Mouse (Mus musculus) frontal cortex, postnatal 14 days (tissue): Measurements from ENCODE around the gene Ivd.

Source experiments
- DNase-seq, 2 experiments: peaks; one replicate each; pipeline ENCODE4 v3.0.0; 2022; ENCODE audit warnings: low spot score in 2 of 2

The Ivd gene

DNA sequence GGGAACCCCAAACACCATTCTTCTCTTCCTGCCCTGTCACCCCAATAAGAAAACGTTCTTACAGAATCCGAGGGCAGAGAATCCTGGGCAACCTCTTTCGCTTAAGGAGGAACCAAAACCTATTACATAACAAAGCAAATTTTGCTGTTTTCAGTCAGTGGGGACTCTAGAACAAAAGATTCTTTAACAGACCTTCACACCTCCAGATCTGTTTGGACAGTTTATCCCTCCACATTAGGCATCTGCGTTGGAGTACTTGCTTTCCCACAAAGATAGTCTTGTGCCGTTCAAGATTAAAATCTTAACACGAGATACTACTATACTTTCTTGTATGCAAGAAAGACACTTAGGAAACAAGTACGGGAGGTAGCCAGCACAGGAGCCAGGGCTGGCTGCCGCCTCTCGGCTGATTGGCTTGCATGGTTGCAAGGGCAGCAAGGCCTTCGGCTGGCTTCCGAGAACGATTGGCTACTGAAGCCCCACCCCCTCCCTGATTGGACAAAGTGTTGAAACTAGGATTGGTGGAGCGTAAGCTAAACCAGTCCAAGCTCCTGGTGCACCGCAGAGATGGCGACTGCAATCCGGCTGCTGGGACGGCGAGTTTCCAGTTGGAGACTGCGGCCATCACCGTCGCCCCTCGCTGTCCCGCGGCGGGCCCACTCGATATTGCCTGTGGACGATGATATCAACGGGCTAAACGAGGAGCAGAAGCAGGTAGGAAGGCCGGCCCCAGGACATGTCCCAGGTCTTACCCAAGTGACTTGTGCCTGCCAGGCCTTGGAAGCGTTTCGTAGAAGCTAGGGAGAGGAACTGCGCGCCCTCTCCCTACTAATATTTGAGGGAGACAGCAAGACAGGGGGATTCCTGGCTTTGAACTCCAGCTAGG, at the start of gene Ivd:
Ivd (plus strand) TSS at position 501 of the 886 bp plus-strand sequence.
- peak; percentile 90 to 93 for DNase-seq

DNA sequence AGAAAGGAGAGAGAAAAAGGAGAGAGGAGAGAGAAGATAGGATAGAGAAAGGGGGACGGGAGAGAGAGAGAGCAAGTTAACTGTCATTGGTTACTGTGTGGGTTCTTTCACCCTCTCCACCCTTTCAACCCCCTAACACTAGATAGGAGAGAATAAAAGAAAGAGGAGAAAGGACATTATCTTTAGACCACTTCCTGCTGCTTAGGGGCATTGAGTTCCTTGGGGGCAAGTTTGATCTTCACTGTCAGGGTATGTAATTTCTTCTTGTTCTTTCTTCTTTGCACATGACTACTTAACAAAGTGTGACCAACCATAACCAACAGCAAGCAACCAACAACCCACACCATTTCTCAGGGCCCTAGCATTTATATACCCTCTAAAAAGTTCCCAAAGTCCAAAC, 49.0 kb upstream of the Ivd start:
- no peak for DNase-seq

DNA sequence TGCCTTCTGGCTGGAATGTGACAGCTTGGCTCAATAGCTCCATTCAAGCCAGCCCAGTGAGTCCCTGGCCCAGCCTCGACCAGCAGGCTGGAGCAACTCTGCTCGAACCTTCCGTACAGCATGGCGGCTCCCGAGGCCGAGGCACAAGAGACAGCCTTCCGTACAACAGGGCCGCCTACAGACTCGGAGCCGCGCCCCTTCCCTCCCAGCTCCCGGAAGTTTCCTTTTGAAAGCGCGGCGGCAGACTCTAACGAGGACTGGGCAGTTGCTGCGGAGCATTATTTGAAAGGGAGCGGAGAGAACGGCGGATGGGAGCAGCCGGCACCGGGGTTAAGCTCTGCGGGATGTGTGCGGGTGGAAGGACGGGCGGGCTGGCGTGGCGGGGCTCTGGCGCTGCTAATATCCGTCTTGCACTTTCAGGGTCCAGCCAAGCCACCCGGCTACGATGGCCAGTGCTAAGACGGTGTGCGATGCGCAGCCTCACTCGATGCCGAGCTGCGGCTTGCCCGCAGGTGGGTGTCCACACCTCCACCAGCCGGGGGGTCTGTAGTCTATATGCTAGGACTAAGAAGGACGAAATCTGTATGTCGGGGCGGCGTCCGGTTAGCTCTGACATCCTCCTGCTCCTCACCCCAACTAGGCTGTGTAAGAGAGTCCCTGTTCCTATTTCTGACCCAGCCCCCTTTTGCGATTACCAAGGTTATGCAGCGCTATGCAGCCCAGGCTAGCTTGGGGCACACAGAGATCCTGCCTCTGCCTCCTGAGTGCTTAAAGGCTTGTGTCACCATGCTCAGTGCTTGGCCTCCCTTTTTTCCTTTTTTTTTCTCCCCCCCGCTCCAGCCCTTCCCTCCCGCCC, 47.5 kb upstream of the Ivd start, which contains the start of gene Knstrn:
Knstrn (plus strand) TSS at position 23 of the 856 bp plus-strand sequence.
- peak; percentile 57 to 72 for DNase-seq

DNA sequence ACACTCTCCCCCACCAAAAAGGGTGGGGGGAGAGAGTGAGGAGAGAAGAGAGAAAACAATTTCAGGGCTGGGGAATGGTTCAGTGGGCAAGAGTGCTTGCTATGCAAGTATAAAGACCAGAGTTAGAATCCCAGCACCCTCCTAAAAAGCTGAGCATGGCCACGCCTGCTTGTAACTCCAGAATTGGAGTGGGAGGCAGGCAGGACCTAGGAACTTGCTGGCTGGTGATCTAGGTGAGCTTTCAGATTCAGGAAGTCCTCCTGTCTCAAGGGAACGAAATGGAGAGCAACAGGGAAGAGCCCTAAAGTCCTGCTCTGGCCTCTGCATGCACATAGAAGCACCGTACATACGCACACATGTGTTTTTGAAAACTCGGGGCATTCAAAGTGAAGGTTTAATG, 39.0 kb upstream of the Ivd start:
- no peak for DNase-seq

DNA sequence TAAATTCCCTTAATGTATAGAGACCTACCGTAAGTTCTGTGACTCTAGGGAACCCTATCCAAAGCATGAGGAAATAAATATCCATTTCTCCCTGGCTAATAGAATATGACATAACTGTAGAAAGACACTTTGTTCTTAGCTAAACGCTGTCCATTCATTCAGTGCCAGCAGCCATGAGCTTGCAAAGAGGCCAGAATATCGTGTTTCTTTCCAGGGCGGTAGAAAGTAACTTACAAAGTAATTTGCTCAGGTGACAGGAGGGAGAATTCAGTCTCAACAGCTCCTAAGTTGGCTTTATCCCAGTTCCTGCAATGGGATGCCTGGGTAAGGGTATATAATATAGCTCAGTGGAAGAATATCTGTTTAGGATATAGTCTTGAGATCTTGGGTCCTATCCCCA, 37.4 kb upstream of the Ivd start:
- no peak for DNase-seq

DNA sequence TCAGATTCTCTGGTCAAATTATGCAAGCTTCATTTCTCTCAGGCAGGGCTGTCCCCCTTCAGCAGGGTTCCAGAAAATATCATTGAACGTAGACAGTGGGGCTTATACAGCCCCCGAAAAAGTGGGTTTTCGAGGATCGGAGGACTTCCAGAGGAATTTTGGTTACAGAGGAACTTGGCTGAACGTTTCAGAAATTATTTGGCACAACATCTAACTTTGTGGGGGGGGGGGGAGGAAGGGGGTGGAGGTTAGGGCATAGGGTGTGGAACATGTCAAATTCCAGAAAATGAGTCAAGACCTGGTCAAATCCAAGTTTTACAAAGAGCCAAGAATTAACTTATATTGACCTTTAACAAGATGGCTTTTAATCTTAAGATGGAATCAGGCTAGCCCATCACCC, 32.7 kb upstream of the Ivd start:
- no peak for DNase-seq

DNA sequence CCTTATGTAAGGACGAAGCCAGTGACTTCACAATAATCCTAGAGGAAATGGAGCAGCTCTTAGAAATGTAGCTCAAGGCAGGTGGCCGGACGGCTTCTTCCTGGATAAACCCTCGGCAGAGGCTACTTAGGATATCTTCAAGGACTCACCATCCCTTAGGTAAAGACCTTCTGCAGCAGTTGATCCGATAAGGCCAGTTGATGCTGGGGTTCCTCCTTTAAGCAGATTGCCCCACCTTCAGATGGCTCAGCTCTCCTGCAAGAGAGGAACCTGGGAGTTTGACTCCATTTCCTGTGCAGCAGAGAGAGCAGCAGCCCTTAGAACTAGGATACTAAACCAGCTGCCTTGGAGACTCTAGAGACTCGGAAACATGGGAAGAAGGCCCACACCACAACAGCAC, 27.7 kb upstream of the Ivd start:
- DNase-seq = no peak

DNA sequence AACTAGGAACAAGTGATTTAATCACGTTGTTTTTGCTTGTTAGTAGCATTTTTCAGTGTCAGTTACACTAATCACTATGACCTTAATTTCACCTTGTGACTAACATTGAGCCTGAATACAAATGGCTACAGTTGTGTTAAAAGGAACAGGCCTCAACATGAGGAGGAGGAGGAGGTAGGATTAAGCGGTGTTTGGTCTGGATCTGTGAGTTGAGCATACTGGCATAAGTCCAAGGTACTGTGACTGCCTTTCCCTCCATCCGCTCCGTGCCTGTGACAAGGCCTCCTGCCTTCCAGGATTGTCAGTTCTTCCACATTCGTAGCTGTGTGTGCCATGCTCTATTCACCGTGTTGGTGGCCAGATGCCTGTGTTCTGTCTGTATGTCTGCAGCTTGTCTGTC, 26.6 kb upstream of the Ivd start:
- DNase-seq = no peak

DNA sequence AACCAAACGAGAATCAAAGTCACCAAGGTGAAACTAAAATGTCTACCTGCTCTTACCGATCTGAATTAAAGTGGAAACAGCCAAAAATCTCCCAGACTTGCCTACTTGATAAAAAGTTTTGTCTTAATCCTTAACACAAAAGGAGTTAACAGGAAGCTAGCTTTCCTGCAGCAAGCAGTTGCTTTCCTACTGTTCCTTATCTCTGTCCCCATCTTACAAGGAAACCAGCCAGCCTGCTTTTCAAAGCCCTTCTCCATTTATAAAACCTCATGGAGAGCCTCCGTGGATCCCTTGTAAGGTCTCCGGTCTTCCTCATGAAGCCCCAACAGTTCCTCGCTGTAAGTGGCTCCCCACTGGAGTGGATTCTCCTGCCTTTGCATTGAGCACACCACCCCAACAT, 23.4 kb upstream of the Ivd start:
- DNase-seq = no peak

DNA sequence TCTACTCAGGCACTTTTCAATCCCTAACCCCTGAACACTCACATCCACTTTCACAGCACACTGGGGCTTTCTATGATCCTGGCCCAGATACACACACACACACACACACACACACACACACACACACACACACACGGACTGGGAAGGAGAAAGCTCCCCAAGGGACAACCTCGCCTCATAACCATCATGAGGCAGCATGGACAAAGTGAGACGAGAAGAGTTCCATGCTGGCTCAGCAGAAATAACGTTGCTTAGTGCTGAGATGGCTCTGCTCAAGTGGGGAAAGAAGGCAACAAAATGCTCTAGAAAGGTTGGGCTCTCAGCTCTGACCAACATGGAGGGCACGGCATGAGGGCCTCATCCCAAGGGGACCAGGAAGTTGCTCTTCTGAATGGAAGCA, 20.6 kb upstream of the Ivd start:
- DNase-seq = no peak

DNA sequence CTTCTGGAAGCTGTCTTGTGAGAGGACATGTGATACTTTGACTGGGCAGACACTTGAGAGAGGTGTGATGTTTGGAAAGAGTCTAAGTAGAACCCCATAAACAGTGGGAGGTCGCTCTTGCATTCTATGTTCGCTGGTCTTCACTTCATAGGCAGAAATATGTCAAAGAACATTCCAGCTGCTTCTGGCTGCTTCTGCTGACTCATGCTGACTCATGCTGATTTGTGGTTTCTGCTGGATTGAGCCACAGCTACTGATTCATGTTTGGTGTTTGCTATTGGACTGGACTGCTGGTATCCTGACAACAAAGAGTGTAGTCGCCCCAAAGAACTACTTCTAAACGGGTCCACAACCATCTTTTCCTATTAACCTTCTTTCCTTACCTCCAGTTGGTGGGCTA, 20.0 kb upstream of the Ivd start:
- no peak for DNase-seq

DNA sequence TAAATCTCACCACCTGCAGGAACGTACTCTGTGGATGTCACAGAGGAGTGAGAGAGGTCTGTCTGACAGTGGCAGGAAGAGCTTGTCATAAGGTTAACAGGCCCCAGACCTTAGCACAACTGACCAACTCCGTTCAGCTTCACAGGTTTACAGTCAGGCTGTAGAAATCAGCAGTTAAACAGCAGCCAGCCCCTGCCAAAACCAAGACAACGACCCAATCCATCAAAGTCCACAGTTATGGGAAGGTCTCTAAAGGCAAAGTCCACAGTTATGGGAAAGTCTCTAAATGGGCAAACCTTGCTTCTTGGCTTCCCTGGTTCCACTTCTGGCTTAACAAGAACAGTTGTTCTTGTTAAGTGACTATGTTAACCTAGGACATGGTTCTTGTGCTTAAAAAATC, 17.3 kb upstream of the Ivd start:
- no peak for DNase-seq

DNA sequence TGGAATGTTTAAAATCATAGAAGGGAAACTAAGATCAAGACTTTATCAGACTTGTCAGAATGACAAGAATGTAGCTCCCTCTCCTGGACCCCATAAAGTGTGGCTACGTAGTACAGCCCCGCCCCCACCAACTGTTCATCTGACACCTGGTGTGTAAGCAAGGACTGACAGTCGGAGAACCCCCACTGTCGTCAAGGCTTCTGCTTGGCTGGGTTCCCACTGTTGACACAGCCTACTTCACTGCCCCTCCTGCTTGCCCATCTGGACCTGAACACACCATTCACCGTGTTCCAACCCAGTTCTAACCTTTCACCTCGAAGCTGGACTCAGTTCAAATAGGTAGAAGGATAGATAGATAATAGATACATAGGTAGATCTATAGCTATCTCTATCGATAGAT, 15.5 kb upstream of the Ivd start:
- DNase-seq = no peak

DNA sequence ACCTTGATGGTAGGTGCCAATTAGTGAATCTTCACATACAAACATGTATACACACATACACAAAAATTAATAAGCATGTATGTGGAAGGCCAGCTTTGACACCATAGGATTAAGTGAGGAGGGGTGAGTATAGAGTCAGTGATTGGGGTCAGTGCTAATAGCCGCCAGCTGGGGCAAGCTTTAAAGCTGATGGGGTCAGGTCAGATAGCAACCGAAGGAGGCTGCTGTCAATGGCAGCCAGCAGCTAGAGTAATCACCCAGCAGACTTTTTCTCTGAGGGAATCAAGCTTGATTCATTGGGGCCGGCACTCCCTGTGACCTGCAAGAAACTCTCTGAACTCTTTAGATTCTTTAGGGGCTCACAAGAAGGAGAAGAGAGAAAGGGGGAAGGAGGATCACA, 10.0 kb upstream of the Ivd start:
- DNase-seq = no peak

DNA sequence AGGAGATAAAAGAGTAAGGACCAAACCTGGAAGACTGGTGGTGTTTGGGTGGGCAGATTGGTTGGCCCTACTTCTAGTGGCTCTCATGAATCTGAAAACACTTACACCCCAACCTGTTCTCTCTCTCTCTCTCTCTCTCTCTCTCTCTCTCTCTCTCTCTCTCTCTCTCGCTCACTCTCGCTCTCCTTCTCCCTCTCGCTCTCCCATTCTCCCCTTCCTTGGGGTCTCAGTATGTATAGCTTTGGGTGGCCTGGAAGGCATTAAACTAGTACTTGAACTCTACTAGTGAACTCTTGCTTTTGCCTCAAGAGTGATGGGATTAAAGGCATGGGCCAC, 554 bp downstream of the Ivd start:
- no peak for DNase-seq

DNA sequence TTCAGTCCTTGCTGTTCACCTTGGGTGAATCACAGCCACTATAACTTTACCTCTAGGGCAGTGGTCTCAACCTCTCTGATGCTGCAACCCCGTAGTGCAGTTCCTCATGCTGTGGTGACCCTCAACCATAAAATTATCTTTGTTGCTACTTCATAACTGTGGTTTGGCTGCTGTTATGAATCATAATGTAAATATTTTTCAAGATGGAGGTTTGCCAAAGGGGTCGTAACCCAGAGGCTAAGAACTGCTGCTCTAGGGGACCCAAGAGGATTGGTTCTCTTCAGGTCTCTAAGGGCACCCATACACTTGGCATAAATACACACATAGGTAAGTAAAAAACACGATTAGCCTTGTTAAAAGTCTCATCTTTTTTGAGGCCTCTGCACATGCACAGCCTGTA, 8.8 kb downstream of the Ivd start:
- no peak for DNase-seq

DNA sequence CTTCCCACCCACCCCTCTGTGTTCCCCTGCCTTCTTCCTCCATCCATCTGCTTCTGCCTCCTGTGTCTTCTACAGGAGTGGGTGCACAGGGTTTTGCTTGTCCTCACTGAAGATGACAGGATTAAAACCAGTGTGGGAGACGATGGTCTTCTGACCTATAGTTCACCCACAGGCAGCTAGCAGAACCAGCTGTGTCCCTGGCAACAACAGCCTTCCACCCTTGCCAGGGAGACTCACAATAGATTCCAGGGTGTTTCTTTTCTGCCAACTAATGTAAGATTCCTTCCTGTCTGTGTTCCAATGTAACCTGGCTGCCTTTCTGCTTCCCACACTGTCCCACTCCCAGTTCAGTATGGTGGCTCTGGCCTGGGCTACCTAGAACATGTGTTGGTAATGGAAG, 9.3 kb downstream of the Ivd start:
- DNase-seq = no peak

DNA sequence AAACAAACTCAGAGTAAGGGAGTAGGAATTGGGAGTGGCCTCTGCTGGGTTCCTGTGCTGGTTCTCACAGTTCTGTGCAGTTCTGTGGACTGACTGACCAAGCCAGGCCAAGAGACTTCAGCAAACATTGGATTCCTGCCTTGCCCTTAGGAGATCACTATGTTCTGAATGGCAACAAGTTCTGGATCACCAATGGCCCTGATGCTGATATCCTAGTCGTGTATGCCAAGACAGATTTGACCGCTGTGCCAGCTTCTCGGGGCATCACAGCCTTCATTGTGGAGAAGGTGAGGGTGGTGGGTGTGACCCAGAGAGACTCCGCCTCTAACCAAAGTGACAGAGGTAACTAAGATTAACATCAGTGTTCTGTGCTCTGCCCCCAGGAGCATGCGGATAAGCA, 11.3 kb downstream of the Ivd start:
- no peak for DNase-seq

DNA sequence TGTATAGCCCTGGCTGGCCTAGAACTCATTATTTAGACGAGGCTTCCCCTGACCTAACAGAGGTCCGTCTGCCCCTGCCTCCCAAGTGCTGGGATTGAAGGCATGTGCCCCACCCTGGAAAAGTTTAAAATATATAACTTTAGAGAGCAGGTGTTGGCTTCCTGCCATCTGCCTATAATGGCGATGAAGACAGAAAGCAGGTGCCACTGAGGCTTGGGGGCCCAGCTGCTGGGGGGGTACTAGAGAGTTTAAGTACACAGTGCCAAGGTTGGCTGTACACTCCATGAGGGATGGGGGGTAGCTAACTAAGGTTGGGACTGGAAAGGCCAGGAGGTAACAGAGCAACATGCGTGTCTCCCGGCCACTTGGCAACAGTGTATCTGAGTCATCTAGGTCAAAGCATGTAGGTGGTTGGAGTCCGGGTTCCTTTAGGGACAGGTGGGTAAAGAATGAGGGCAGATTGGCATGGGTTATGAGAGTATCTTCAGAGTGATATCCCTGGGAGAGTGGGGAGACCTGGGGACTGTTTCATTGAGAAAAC, 12.2 kb downstream of the Ivd start:
- no peak for DNase-seq

DNA sequence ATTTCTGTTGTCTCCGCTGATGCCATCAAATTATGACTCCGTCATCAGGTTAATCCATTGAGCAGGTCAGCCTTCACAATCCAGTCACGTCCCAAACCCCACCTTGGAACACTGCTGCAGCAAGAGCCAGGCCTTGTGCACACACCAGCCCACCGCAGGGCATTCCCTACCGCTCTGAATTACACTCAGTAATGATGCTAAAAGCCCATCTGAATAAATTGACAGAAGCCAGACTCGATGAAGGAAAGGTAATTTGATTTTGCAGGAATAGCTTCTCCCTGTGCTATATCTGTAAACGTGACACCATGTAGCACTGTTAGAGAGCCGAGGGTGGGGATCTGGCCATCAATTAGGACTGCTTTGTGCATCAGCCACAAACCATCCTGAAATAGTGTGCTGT, 13.6 kb downstream of the Ivd start:
- DNase-seq = no peak

DNA sequence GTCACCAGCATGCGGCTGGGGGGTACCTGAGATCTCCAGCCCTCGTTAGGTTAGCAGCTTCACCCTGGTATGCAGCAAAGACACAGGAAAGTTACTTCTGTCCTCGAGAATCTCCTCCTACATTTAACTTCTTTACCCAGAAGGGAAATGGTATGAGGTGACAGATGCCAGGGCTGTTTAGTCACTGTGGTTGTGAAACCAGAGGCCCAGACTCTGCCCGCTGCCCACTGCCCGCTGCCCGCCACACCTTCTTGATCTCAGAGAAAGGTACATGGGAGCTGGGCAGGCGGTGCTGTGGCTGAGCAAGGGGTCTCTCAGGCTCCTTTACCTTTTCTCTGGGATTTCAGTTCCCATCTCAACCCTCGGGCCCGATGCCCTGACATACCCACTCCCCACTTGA, 14.7 kb downstream of the Ivd start:
- DNase-seq = no peak

DNA sequence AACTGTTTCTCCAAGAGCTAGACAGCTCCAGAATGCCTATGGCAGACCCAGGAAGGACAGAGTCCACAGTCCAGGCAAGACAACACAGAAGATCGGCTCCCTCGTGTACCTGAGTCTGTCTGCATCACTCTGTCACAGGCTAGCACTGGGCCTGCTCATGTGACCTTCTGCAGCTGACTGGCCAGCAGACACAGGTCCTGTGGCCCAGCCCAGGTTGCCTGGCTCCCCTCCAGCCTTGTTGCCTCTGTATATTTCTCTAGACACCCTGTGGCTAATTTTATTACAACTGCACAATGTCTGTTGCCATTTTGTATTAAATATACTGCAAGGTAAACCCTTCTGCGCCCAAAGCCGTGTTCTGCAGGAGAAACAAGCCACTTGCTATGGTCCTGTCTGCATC, 19.3 kb downstream of the Ivd start:
- no peak for DNase-seq

DNA sequence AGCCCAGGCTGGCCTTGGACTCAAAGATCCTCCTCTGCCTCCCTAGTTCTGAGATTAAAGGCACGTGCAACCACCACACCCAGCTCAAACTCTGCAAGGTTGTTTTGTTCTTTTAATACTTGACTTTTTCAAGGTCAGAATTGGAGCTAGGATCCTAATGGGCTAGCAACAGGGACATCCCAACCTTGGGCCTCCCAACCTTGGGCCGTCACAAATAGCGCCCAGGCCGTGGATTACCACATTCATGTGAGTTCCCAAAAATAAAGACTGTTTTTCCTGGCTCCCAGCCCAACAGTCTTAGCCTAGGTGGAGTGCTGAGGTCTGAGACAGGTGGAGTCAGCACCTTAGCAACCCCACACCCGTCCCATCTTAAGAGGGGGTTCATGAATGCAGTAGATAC, 20.2 kb downstream of the Ivd start:
- DNase-seq = no peak
